Mouse (Mus musculus) retina, adult 2 months (tissue): Measurements from ENCODE around the gene Dnajc5g.

Source experiments
- DNase-seq: peaks from one replicate; pipeline ENCODE4 v3.0.0-alpha.2; 2012; ENCODE audit warnings: low read depth, low spot score

Gene Dnajc5g

DNA sequence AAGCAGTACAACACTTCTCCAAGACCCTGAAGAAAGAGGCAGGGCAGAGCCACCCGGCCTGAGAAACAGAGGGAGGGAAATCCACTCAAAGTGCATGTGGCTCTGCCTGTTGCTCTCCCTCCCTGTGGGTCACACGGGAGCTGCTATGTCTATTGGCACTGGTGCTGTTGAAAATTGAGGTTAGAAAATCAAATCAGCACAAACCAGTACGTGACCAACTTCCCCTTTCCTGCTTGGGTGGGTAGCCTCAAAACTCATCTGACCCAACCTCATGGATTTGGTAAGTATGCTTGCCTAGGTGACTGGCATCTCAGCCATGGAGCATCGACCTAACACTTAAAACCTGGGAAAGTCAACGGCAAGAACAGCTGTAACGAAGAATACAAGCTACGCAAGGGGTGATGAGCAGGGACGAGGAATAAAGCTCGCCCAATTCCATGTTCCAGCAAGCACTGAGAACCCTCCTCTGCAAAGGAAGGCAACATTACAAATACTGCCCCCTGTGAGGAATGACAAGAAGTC, at the start of gene Dnajc5g:
Gene Dnajc5g, plus strand, starts transcription at position 472 of the 522 bp plus-strand sequence.
- DNase-seq: no peak

DNA sequence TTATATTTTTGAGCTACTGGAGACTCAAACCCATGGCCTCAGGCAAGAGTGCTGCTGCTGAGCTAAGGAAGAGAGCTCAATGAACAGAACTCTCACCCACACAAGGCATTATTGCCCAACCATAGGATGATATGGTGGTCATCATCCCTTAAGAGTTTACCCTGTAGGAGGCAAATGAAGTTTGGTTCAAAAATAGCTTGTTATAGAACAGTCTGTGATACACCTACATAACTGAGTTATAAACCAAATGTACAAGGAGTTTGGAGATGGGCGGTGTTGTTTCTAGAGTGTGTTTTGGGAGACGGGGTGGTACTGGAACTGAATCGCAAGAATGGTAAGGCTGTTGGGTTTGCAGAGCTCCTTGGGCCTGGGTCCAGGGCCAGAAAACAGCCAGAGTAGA, 36.3 kb upstream of the Dnajc5g start:
- no peak for DNase-seq

DNA sequence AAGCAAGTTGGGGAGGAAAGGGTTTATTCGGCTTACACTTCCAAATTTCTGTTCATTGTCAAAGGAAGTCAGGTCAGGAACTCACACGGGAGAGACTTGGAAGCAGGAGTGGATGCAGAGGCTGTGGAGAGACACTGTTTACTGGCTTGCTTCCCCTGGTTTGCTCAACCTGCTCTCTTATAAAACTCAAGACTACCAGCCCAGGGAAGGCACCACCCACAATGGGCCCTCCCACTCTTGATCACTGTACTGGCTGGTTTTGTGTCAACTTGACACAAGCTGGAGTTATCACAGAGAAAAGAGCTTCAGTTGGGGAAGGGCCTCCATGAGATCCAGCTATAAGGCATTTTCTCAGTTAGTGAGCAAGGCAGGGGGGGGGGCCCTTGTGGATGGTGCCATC, 35.0 kb upstream of the Dnajc5g start:
- no peak for DNase-seq

DNA sequence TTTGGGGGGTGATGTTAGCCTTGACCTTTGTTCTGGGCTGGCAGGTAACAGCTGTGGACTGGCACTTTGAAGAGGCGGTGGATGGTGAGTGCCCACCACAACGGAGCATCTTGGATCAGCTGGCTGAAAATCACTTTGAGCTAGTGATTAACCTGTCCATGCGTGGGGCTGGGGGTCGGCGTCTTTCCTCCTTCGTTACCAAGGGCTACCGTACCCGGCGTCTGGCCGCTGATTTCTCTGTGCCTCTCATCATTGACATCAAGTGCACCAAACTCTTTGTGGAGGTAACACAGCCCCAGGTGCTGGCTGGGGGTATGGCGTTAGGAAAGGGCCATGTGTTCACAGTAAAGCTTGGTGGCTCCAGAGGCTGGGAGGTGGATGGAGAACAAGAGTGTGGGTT, 34.3 kb upstream of the Dnajc5g start:
- no peak for DNase-seq

DNA sequence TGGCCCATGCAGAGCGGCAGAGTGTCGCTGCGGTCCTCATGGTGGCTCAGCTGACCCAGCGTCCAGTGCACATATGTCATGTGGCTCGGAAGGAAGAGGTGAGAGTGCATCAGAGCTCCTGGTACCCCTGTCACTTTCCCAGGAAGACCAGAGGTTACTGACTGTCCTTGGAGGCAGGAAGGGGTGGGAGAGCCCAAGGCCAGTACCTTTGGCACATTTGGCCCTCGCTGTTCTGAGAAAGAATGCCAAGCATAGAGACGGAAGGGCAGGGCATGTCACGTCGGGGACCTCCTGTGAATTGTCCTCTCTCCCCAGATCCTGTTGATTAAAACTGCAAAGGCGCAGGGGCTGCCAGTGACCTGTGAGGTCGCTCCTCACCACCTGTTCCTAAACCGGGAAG, 32.9 kb upstream of the Dnajc5g start:
- no peak for DNase-seq

DNA sequence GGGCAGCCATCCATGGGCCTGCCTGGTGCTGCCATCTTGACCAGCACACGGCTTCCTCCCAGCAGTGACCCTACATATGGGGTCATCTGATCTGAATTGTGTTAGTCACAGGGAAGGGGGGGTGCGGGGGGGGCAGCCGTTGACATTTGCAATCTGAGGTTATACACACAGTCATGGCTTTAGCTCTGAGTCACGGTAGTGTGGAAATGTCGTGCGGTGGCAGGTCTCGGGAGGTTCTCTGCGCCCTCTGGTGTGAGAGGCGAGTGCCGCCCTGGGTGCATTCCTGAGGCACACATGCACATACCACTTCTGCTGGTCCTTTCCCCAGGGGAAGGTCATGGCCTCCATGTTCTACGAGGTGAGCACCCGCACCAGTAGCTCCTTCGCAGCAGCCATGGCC, 29.7 kb upstream of the Dnajc5g start:
- no peak for DNase-seq

DNA sequence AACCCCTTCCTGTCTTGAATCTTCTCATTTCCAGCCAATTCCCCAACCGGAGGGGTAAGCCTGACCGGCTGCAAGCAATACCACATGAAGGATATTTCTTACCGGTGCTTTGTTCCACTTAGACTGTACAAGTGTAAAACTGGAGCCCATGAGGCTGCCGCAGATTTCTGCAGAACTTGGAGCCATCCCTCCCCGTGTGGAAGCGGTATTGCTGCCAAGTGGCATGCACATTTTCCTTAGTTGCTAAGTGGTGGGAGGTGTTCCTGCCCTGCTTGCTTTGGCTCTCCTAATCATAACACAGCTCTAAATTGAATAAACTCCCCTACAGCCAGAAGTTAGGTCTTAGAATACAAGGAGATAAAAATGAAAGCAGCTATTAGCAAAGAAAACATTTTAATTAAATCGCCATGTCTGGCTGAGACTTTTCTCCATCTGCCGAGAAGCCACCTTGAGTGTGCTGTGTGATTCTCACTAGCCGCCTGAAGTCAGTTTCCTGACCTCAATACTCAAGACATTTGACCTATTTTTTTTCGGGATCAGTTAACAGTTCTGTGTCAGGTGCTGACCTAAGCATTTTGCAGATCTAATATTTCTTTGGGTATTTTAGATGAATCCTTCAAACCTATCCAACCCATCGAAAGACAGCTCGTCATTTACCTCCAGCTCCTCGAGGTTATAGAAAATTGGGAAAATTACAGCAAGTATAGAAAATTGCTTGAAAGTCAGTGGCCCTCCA, 25.9 kb upstream of the Dnajc5g start:
- DNase-seq: no peak

DNA sequence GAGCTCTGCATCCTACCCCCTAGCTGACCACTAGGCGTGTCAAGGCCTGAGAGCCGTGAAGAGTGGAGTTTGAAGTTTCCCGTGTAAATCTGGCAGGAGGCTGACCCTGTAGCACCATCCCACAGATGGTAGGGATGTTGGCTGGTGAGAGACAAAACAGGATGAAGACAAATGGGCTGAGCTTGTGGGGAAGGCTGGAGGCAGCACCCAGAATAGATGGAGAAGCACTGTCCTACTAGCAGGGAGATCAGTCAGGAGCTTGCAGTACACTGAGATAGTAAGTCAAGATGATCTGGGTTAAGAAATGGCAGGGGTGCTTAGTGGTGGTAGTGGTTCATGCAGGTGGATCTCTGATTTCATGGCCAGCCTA, 25.3 kb upstream of the Dnajc5g start:
- no peak for DNase-seq

DNA sequence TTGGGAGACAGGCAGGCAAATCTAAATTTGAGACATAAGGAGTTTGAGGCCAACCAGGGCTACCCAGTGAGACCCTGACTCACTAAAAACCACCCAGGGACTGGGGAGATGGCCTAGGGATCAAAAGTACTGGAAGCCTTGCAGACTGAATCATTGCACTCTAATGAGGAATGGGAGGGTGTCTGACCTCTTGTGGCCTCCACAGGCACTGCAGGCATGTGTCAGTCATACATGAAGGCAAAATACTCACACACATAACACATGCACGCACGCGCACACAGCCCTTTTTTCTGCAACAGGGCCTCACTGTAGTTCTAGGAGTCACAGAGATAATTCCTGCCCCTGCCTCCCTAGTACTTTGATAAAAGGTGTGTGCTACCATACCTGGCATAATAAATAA, 24.7 kb upstream of the Dnajc5g start:
- DNase-seq: no peak

DNA sequence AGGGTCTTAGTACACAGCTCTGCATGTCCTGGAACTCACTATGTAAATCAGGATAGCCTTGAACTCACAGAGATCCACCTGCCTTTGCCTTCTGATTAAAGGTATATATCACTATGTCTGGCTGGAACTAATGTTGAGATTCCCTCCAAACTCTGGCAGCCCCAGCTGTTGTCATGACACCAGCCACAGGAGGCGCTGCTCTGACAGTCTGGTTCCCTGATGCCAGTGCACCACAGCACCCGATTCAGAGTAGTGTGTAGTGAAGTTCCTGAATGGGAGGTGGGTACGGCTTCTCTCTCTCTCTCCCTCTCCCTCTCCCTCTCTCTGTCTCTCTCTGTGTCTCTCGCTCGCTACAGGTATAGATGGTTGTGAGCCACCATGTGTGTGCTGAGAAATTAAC, 23.7 kb upstream of the Dnajc5g start:
- no peak for DNase-seq

DNA sequence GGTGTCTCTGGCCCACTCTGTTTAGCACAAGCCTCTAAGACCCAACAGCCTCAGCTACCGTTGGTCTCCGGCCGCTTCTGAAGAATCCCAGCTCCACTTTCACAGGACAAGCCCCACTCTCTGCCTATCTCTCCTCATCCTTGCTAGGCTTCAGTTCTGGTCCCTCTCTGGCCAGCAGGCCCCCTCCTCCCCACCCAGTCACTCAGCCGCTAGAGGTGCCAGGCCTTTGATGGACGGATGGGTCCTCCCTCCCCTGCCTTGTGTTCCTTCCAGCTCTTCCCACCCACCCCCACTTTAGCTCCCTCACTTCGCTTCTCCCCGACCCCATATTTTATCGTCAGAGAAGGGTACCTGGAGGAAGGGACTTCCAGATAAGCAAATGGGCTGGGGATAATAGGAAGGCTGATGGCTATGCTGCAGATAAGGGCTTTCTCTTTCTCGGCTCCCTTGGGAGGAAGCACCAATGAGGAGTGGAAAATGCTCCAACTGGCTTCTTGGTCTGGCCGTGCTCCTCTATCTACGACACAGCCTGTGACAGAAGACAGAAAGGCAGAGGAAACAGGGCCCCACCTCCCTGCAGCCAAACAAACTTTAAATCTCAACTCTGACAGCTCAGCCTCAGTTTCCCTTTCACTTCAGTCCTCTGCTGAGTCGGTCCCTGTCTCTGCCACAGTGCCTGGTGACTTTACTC, 23.0 kb upstream of the Dnajc5g start:
- DNase-seq: no peak

DNA sequence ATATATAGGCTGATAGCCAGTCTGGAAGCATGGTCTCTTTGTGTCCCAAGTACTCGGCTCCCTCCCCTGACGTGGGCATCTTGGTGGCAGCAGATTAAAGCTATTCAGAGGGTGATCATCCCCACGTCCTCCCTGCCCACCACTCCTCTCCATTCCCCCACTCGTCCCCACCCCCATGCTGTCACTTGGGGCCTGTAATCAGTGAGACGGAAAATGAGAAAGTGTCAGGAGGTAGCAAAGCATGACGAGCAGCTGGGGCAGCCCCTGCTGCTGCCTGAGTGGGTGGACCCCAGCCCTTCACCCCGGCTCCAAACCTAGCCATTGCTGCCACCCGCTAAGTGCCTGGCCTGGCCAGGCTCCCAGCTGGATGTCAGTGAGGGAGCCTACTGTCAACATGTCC, 22.1 kb upstream of the Dnajc5g start:
- DNase-seq: no peak

DNA sequence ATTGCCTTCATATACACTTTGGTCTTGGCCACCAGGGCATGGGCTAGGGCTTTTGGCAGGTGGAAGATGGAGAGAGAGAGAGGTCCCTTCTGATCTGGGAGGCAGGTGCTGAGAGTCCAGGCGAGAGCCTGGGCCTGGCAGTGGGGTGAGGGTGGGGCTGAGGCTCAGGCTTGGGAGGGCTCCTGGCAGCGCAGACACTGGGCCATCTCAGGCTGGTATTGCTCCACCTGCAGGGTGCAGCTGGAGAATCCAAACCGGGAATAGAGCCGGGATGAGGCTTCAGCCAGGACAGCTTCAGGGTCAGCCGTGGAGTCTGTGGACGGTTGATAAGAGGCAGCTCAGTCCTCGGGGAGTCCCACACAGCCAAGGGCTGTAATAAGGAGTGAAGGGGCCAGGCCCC, 19.5 kb upstream of the Dnajc5g start:
- DNase-seq: no peak

DNA sequence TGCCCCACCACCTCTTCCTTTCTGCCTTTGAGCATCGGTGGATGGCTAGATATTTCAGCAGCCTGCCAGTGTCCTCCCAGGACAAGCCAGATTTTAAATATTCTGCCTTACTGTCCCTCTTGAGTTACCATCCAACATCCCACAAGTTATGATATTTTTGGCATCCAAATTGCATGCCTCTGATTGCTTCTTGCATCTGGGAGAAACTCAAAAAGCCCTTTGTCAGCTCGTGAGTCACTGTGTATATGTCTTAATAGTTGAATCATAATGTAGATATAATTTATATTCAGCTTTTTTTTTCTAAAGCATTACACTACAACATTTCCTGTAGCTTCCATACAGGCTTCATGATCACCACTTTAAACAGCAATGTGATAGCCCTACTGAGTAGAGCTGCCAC, 19.0 kb upstream of the Dnajc5g start:
- DNase-seq: no peak

DNA sequence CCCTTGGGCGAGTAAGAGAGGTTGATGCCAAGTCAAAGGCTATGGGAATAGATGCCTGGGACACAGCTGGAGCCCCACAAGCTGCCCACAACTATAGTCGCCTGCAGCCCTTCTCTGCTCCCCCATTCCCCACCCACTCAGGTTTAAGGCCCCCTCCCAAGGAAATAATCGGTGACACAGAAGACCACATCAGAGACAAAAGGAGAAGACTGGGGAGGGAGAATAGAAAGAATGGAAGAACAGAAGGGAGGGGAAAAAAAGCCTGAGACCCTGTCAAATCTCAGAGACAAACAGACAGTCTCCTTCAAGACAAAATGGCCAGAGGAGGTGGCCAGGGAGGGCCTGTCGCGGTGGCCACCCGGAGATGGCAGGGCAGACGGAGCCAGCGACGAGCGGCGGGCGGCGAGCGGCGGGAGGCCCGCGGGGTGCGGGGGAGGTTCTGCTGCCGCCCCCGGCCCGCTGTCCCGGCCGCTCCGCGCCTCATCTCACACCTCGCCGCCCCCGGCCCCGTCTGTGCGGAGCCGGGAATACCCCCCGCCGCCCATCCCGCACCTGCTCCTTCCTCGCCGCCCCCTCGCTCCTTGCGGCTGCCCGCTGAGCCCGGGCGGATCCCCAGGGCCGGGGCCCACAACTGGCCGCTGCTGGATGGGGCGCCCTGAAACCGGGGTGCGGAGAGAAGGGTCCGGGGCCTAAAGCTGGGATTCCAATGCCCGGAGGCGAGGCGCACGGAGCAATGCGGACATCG, 13.7 kb upstream of the Dnajc5g start:
- DNase-seq: no peak

DNA sequence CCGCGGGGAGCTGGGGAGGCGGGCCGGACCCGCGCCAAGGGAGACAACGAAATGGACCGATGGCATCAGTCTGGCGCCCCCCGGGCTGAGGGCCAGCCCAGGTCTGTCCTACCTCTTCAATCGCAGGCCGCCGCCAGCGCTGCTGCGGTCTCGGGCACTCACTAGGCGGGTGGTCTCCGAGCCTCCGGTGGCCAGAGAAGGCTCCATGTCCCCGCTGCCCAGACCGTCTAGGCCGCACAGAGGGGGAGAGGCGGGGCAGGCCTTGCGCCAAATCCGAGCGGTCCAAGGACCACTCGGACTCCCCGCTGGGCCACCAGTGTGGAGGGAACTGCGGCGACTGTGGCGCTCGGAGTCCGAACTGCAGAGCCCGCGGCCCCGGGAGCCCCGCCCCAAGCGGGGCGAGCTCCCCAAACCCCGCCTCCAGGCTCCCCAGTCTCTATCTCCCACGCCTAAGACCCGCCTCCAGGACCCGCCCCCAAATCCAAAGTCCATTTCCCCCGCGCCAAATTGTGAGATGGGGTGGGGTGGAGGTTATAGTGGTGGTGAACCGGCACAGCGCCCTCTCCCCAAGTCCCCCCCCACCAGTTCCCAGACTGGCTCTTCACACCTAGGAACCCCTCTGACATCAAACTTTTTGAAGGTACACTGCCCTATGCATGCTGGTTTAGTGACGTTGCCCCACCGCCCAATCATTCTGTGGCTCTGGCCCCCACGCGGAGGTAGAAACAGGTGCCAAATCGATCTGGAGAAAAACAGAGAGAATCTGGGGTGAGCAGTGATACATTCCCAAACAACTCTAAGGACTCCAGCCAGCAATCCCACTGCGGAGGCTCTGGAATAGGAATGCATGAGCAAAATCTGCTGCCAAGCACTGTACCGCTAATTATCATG, 12.7 kb upstream of the Dnajc5g start:
- DNase-seq: no peak

DNA sequence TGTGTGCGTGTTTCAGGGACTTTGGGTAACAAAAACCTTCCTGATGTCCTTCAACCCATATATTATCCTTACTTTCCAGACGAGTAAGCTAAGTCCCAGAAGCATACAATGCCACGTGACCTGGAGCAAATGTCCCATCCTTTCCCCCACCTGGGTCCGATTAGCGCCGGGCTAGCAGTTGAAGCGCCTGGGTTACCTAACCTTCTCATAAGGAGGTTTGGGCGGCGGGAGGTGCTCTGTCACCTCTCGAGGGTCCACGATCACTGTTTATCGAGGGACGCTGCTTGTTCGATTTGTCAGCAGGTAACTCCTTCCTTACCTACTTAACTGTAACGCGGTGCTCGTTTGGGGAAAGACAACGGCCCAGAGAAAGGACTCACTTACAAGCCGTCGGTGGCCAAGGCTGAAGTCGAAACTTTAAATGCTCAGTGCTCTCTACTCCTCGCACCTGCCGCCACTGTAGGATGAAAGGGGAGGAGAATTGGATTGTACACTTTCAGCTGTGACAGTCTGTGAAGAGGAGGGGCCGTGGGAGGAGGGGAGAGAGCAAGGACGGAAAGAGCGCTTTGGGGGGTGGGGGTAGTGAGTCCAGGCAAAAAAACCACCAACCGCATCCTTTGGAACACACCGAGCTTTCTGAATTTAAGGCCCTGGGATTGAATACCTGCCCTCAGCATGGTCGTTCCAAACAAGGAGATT, 11.8 kb upstream of the Dnajc5g start:
- no peak for DNase-seq

DNA sequence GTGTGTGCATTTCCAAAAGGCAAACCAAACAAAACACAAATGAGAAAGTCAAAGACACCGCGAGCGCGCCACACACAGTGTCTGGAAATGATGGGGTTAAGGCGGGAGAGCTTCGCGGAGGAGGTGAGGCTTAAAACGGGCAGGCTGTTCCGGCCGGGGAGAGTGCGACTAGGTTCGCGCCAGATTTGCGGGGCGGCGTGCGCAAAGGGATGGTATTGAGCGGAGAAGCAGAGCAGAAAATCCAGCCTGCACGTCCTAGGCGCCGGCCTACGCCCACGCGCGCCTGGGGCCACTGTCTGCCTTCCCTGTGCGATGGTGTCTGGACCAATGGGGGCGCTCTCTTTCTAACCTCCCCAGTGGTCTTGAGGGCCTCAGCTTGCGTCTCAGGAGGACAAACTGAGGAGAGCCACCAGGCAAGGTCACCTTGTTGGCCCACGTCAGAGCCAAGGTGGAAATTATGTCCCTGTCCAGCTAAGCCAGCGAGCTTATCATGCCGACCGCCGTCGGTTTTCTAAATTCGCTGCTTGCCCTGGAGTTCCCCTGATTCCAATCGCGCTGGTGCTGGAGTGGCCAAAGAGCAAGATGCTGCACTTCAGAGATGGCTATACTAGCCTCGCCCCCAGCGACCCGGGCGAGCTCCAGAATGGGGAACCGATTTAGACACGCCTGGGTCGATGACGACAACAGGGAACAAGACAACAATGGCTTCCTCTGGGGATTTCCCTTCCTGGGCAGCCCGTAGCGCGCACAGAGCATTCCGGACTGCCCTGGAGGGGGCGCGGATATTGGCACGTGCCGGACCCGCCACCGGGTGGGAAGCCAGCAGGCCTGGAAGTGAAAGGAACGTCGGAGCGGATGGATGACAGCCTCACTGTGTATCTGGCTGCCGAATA, 11.0 kb upstream of the Dnajc5g start:
- DNase-seq: no peak

DNA sequence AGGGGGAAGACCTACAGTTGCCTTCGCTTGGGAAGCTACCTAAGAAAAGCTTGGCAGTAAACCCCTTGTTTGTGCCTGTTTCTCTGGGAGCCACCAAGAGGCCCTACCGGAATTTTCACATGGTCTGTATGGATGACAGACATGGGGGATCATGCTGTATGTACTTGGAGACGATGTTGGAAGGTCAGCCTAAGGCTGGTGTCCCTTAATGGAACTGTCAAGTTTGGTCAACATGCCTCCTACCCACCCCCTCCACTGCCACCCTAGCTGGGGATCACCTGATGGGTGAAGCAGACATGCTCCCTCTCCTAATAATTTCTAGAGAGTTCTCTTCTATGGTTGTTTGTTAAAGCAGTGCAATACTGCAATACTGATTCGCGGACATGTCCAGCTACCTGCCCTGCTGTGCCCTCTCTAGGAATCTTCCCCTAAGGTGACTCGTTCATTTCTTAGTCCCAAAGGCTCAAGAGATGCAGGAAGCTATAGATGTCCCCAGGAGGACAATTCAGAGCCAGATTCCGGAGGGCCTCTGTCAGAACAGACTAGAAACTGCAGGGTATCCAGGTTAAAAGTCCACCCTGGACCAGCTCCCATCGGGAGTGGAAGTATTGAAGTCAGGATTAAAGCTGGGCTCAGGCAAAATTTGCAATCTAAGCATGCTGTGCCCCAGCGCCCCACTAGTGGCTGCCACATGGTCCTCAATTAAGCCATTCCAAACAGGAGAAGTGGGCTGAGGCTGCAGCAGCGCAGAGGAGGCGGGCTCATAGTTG, 10.2 kb upstream of the Dnajc5g start:
- DNase-seq: no peak
